Mouse (Mus musculus) heart, adult 18-20 months (tissue): ENCODE results near the gene Tex30. TPM values are rescaled to one million over a fixed set of nuclear protein-coding genes. Genes with fewer than 3 reads are reported as not detected.

Source experiments
- DNase-seq, 2 experiments: peaks; one replicate each; pipeline ENCODE4 v3.0.0; 2021 to 2022; ENCODE audit warnings: mixed read lengths in 1 of 2
- total RNA-seq, 2 experiments: library from RNA; stranded (reverse); gene quantifications; 2 replicates each; pipeline ENCODE4 v1.2.3; 2021

Gene Tex30
- total RNA-seq, 2 experiments from 2014 or later: 8.3 to 10.4 TPM

DNA sequence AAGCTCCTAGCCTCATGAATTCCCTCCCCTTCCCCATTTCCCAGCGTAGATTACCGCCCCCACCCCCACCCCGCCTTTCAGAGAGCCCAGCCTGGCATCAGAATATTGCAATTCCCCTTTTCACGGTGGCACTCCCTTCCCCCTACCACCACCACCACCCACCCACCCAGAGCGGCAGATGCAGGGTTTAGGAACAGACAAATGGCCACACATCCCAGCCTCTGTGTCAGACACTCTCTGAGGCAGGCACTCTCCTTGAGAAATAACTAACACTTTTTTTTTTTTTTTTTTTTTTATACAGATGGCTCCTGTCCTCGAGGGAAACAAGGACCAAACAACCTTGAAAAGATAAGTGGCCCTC, 59.7 kb downstream of the Tex30 start:
- DNase-seq: no peak

DNA sequence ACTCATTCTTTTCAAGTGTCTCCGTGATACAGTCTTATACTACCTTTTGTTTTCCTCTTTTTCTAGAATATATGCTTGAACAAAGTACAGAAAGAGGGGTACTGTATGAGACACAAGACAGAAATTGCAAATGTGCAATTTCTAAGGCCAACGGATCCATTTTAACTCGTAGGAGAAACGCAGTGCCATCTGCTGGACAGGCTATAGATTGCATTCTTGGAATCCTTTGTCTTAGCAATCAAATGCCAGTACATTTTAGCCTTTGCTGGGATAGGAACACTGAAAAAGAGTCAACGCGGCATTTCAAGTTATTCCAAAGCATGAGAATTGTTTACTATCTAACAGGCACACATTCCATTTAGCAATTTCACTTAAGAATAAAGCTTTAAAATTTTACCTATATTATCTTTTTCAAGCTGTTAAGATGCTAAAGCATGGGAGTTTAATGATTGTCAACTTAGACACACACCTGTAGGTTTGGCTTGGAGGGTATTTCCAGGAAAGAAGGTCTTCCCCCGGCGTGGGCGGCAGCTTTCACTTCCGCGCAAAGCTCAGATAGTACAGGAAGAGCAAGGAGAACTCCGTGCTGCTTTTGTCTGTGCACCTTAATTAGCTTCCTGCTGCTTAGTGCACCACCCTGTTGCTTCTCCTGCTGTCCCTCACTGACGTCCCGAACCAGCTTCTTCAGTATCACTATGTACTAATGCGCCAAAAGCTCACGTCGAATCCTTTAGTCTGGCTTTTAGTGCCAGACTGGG, 60.3 kb downstream of the Tex30 start:
- peak; percentile 31 to 72 for DNase-seq

Other genes starting within 250 kb of the Tex30 start
- 10 to 100 TPM; 43.5 to 43.9 TPM for gene Tpp2, start 168.8 kb downstream of the Tex30 start, total RNA-seq
- gene Mettl21c, start 82.4 kb downstream of the Tex30 start, total RNA-seq: not detected
- not detected for gene Gm8251, start 40.5 kb downstream of the Tex30 start, total RNA-seq
- 10 to 100 TPM; 15.6 to 16.9 TPM for gene Kdelc1, start 16.4 kb upstream of the Tex30 start, total RNA-seq
- 10 to 100 TPM in 1 of 2 experiments, 1 to 10 TPM in 1; 8.9 to 11.2 TPM for gene Bivm, start 16.5 kb upstream of the Tex30 start, total RNA-seq
- 10 to 100 TPM; 14.8 to 16.2 TPM for gene Ercc5, start 45.3 kb upstream of the Tex30 start, total RNA-seq
- gene Mettl21e, start 116.5 kb upstream of the Tex30 start, total RNA-seq: not detected